Mouse (Mus musculus): Measurements from ENCODE around the gene Myh15.

GRCm38 (mm10) chr16:49057186-49057585 lies at the start of gene Myh15:
- no peak for TF ChIP-seq CHD2 (IDR thresholded peaks at IDR 0.05; ENCODE audit: low read depth, low read length)
- TF ChIP-seq ZC3H11A (IDR thresholded peaks at IDR 0.05; ENCODE audit: borderline replicate concordance, low read depth, low read length) = no peak
- no peak for TF ChIP-seq MAFK (IDR thresholded peaks at IDR 0.05; ENCODE audit: insufficient read depth, low read depth, low read length)

All from ES-E14 (cell line).